Mouse (Mus musculus) spleen, postnatal 14 days (tissue): Measurements from ENCODE around the gene Klk1b5.
A peak's percentile ranks its signal among the peaks of the same experiment; 100 is the strongest.
"Not testable (repeated sequence)": the region's sequence is repeated elsewhere in the genome, so short reads cannot be mapped to it uniquely, and the experiment has no call there.

Source experiments
- DNase-seq, 2 experiments: peaks; one replicate each; pipeline ENCODE4 v3.0.0; 2021 to 2022; ENCODE audit warnings: low spot score in 2 of 2

Klk1b5 gene

GRCm38 (mm10) chr7:44215645-44216044 is at the start of gene Klk1b5:
Gene Klk1b5, plus strand, starts transcription at chr7:44215945.
- DNase-seq, result no peak

GRCm38 (mm10) chr7:44179299-44180045 is 36.3 kb upstream of the Klk1b5 start:
- DNase-seq, result no peak

GRCm38 (mm10) chr7:44186516-44186915 is 29.2 kb upstream of the Klk1b5 start:
- DNase-seq, result not testable (repeated sequence)

DNA sequence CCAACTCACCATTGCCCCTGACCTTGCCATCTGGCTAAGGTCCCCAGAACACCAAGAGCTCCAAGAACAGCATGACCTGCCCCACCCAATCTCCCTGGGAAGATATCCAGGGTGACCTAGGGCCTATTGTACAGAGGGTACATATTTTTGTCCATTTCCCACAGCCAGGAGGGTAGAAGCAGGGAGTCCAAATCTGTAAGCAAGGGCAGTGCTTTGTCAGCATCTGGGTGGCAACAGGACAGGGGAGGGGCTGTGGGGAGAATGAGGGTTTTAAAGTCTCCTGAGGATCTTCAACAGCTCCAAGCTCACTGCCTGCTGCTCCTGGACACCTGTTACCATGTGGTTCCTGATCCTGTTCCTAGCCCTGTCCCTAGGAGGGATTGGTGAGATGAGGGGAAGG is 27.8 kb upstream of the Klk1b5 start, which contains the start of gene Klk1b24:
Klk1b24 (plus strand) TSS at position 301 of the 400 bp plus-strand sequence.
- not testable (repeated sequence) for DNase-seq

- not testable (repeated sequence) for DNase-seq
Observed at GRCm38 (mm10) chr7:44193466-44193865, 22.3 kb upstream of the Klk1b5 start.

GRCm38 (mm10) chr7:44197891-44198290 is 17.9 kb upstream of the Klk1b5 start, which contains the start of gene Klk1b3:
Gene Klk1b3, plus strand, starts transcription at chr7:44198191.
- no peak for DNase-seq

DNA sequence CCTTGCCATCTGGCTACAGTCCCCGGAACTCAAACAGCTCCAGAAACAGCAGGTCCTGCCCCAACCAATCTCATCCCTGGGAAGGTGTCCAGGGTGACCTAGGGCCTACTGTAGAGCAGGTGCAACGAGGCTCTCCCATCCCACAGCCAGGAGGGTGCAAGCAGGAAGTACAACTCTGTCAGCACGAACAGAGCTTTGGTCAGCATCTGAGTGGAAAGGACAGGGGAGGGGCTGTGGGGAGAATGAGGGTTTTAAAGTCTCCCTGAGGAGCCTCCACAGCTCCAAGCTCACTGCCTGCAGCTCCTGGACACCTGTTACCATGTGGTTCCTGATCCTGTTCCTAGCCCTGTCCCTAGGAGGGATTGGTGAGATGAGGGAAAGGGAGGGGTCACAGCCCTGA is 8.6 kb upstream of the Klk1b5 start, which contains the start of gene Klk1b4:
Klk1b4 (plus strand) TSS at position 301 of the 400 bp plus-strand sequence.
- DNase-seq, result not testable (repeated sequence)

GRCm38 (mm10) chr7:44208307-44208706 is 7.4 kb upstream of the Klk1b5 start:
- no peak for DNase-seq

- DNase-seq, result not testable (repeated sequence)
Observed at GRCm38 (mm10) chr7:44221601-44222000, 5.9 kb downstream of the Klk1b5 start.

DNA sequence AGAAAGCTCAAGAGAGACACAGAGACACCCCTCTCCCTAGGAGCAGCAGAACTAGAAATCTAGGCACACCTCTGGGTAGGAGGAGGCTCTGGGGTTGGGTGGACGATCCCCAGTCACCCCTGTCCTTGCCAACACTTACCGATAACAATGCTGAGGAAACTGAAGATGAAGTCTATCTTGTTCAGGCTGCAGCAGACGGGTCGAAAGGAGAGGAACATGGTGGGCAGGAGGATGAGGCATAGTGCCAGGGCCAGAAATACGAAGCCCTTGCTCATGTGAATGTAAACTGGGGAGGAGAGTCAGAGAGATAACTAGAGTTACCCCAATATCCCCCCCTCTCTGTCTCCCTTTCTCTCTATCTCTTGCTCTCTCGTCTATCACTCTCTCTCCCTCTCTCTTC is 6.6 kb downstream of the Klk1b5 start:
- not testable (repeated sequence) for DNase-seq

DNA sequence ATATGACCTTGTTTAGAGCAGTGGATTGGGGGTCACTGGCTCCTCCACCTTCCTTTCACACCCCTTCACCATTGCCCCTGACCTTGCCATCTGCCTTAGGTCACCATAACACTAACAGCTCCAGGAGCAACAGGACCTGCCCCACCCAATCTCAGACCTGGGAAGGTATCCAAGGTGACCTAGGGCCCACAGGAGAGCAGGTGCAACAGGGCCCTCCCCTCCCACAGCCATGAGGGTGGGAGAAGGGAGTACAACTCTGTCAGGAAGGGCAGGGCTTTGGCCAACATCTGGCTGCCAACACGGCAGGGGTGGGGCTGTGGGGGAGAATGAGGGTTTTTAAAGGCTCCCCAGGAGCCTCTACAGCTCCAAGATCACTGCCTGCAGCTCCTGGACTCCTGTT is 9.3 kb downstream of the Klk1b5 start, which contains the start of gene Klk1:
Klk1 (plus strand) TSS at position 285 of the 400 bp plus-strand sequence.
- DNase-seq, result no peak

- no peak for DNase-seq
Observed at GRCm38 (mm10) chr7:44235909-44236308, 20.2 kb downstream of the Klk1b5 start, which contains the start of gene Gm36864. Gene Gm36864, plus strand, starts transcription at chr7:44236177.

DNA sequence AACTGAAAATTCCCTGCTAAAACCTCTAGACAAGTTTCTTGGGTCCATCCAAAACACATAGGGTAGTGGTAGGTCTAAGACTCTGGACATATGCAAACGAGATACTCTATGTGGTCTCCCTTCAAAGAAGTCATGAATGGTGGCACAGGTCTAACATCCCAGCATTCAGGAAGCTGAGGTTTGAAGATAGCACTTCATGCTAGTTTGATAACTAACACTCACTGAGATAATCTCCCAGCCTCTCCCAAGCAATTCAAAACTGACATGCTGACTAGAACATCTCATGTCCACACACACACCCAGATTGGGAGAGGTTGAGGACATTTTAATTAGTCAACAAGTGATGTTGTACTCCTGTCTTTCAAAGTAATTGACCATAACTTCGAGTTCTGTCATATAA is 24.2 kb downstream of the Klk1b5 start:
- no peak for DNase-seq

GRCm38 (mm10) chr7:44240712-44241111 is 25.0 kb downstream of the Klk1b5 start:
- no peak for DNase-seq

DNA sequence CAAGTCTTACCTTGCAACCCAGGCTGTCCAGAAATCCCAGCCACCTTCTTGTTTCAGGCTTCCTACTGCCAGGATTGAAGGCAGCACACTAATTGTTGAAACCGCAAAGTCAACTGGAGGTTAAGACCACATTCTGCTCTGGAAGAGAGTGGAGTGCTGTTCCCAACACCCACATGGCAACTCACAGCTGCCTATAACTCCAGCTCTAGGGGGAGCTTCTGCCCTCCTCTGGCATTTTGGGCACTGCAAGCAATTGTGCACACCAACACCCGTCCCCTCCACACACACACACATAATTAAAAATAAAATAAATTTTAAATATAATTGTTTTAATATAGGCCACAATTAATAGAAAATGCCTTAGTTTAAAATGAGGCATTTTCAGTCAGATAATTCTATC is 25.4 kb downstream of the Klk1b5 start:
- DNase-seq, result no peak

- no peak for DNase-seq
Observed at GRCm38 (mm10) chr7:44244080-44244479, 28.3 kb downstream of the Klk1b5 start.

DNA sequence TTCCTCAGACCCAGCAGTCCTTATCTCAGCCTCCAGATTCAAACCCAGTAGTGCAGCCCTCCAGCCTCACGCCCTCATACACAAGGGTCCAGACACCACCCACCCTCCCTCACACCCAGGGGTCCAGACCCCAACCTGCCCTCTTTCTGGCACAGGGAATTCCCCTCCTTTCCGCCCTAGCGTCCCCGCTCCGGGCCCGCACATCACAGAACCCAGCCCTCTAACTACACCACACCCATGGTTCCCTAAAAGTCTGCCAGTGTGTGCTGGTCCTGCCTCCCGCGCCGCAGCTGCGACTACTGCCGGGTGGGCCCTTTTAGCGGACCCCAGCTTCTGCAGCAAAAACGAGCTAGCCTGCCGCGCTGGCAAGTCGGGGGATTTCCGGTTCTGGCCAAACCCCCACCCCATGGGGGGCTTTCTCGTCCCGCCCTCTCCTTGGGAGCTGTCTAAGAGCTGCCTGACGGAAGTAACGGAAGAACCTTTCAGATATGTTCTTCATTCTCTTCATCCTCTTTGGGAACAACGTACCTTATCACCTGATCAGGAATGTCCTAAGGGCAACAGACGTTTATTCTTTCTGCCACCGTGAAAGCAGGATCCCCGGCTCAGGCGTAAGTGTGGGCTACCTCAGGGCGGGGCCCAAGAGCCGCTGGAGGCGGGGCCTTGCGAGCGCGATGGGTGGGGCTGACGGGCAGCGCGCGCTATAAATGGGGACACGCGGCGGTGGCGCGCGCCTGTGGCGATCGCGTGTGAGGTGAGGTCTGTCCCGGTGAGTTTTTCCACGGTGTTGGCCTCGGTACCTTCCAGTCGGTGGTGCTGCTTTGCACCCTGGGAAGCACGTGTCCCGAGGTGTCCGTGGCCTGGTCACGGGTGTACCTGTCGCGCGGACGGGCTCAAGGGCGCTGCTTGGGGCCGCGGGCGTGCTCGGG is 30.6 kb downstream of the Klk1b5 start, which contains the start of the genes 1700028J19Rik and 2410002F23Rik:
1700028J19Rik (minus strand) TSS at position 641 of the 929 bp plus-strand sequence.
2410002F23Rik (plus strand) TSS at position 668 of the 929 bp plus-strand sequence.
- DNase-seq, result peak; percentile 83 to 88

GRCm38 (mm10) chr7:44246984-44247470 is 31.3 kb downstream of the Klk1b5 start:
- no peak for DNase-seq

DNA sequence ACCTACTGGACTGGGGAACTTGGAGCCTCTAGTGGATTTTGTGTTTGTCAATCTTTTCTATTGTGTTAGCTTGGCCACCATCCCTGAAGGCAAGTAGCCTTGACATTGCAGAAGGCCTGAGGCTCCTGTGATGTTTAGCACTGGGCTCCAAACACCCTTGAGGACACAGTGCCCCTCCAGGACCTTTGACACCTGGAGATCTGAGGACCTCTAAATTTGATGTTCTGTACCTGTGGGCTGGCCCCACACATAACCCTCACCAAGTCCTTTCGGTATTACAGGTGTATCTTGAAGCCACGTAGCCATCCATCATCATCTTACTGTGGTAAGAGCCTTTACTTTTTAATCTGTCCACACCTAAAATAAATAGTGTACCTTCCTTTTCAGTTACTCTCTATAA is 32.2 kb downstream of the Klk1b5 start:
- DNase-seq, result no peak

DNA sequence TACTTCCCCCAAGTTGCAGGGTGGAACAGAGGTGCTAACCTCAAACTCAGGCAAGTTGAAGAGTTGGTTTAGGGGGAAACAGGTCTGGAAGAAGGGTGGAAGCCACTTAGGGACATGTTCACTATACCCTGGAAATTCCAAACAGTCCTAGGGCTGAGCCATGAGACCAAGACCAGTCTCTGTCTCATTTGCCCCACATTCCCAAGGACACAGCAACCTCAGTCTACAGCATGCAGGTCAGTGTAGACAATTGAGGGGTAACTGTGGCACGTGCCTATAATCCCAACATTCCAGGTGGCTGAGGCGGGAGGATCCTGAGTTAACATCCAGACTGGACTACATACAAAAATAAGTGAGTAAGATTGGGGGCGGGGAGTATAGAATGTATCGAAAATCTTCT is 33.5 kb downstream of the Klk1b5 start:
- DNase-seq, result no peak

GRCm38 (mm10) chr7:44250732-44251275 is 35.1 kb downstream of the Klk1b5 start:
- not testable (repeated sequence) for DNase-seq
